Mouse (Mus musculus): ENCODE measurements at regions not wholly inside any gene's neighbourhood (a gene's known extent, or its start where the extent isn't known, plus 50 kb on each side); places are given as distances from the start of the nearest gene placed in this dataset.

GRCm38 (mm10) chrX:163669886-163670285 lies 91.2 kb downstream of the Rnf138rt1 start:
- ATAC-seq (ENCODE audit: insufficient read depth, low read depth): no peak
- H3K27me3 ChIP-seq (ENCODE audit: control insufficient read depth, insufficient read depth, low read length): no peaks in the 10 kb centered on the region
- no peak for TF ChIP-seq EP300 (IDR thresholded peaks at IDR 0.05; ENCODE audit: low read depth)
- TF ChIP-seq CTCF (IDR thresholded peaks at IDR 0.05; ENCODE audit: low read depth): peak; percentile 47
- no peaks in the 10 kb centered on the region for H3K36me3 ChIP-seq (replicated peaks; ENCODE audit: control insufficient read depth, insufficient read depth, low read length)
- H3K4me3 ChIP-seq (ENCODE audit: low read depth, low read length): no peak overlapping the region
- H3K9me3 ChIP-seq (replicated peaks; ENCODE audit: control insufficient read depth, low read length): no peaks in the 10 kb centered on the region
- H3K27ac ChIP-seq (ENCODE audit: low read depth): no peak overlapping the region
- no peak for DNase-seq (ENCODE audit: low spot score)
- WGBS: 15% methylated on average over 1 of the region's 1 CpGs
- H3K4me2 ChIP-seq (ENCODE audit: low read depth, low read length): no peak overlapping the region
- no peaks in the 10 kb centered on the region for H3K4me1 ChIP-seq (ENCODE audit: control insufficient read depth, insufficient read depth)
- H3K9ac ChIP-seq (replicated peaks; ENCODE audit: low read depth, low read length): no peak overlapping the region

All from heart, postnatal 0 days (tissue).